Mouse (Mus musculus): Measurements from ENCODE around the gene Nanos2. TPM values are rescaled to one million over a fixed set of nuclear protein-coding genes. Genes with fewer than 3 reads are reported as not detected.

Nanos2 gene
- polyA plus RNA-seq, 1 experiment = not detected

- H3K4me1 ChIP-seq (ENCODE audit: control insufficient read depth) = peaks cover 36% of the 10 kb centered on the region
- peaks cover 2% of the 10 kb centered on the region for H3K36me3 ChIP-seq (ENCODE audit: control insufficient read depth)
- no peaks in the 10 kb centered on the region; the same call in 1 of the 2 replicates for H3K9me3 ChIP-seq (ENCODE audit: control insufficient read depth, low read length)
- TF ChIP-seq GATA1 (IDR thresholded peaks at IDR 0.05; ENCODE audit: low read length) (no peak), TAL1 (IDR thresholded peaks at IDR 0.05; ENCODE audit: low read length) (no peak)
- H3K4me3 ChIP-seq (replicated peaks) = peak overlapping the region; percentile 95
- H3K27me3 ChIP-seq (ENCODE audit: control insufficient read depth) = peaks cover 48% of the 10 kb centered on the region
These were observed 35.2 kb downstream of the Nanos2 start for GRCm38 (mm10) chr7:19022189-19022958.

- H3K27me3 ChIP-seq (ENCODE audit: control insufficient read depth) = peaks cover 48% of the 10 kb centered on the region
- H3K9me3 ChIP-seq (ENCODE audit: control insufficient read depth, low read length) = no peaks in the 10 kb centered on the region; the same call in 1 of the 2 replicates
- H3K4me3 ChIP-seq (replicated peaks) = peak within 1 kb of the TSS; percentile 95
- TF ChIP-seq GATA1 (IDR thresholded peaks at IDR 0.05; ENCODE audit: low read length) (no peak), TAL1 (IDR thresholded peaks at IDR 0.05; ENCODE audit: low read length) (no peak)
- peaks cover 41% of the 10 kb centered on the region for H3K4me1 ChIP-seq (ENCODE audit: control insufficient read depth)
- peaks cover 6% of the 10 kb centered on the region for H3K36me3 ChIP-seq (ENCODE audit: control insufficient read depth)
These were observed 36.2 kb downstream of the Nanos2 start, which contains the start of gene Foxa3 for GRCm38 (mm10) chr7:19023357-19023814. TSS of gene Foxa3 (minus strand) at chr7:19023538.

- TF ChIP-seq TAL1 (IDR thresholded peaks at IDR 0.05; ENCODE audit: low read length) = no peak
- TF ChIP-seq GATA1 (IDR thresholded peaks at IDR 0.05; ENCODE audit: low read length) = no peak
- peak within 1 kb of the TSS; percentile 95 for H3K4me3 ChIP-seq (replicated peaks)
- H3K9me3 ChIP-seq (ENCODE audit: control insufficient read depth, low read length) = no peaks in the 10 kb centered on the region; the same call in 1 of the 2 replicates
- peaks cover 44% of the 10 kb centered on the region for H3K4me1 ChIP-seq (ENCODE audit: control insufficient read depth)
- H3K36me3 ChIP-seq (ENCODE audit: control insufficient read depth) = peaks cover 13% of the 10 kb centered on the region
- H3K27me3 ChIP-seq (ENCODE audit: control insufficient read depth) = peaks cover 46% of the 10 kb centered on the region
These were observed 36.9 kb downstream of the Nanos2 start, which contains the start of gene Sympk for GRCm38 (mm10) chr7:19024096-19024506. TSS of gene Sympk (plus strand) at chr7:19024377.

DNA sequence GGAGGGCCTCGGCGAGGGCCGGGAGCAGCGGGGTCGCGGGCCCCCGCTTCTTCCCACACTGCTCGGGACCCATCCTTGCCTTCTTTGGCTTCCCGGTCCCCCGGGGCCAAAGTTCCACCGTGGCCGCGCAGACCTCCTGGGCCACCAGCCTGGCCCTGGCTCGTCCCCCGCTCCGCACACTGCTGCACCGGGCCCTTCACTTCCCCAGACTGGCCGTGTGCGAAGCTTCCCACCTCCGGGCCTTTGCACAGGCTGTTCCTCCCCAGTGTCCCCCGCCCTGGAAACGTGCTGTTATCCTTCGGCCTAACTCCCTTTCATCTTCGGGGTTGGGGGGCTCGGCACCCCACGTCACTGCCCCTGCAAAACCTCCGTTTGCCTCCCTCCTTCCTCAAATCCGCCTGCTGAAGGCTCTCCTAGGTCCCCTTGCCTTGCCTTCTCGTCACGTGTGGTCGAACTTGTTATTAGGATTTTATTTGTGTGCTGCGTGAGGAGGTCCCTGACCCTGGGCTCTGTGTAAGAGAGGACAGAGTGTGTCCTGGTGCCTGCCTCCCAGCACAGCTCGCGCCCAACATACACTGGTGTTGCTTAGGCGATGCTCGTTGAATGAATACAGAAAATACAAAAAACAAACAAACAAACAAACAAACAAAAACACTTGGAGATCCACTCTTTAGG lies 37.5 kb downstream of the Nanos2 start:
- Histone ChIP-seq H3K4me3 (replicated peaks) (peak overlapping the region; percentile 95), H3K27me3 (ENCODE audit: control insufficient read depth) (peaks cover 42% of the 10 kb centered on the region), H3K36me3 (ENCODE audit: control insufficient read depth) (peaks cover 19% of the 10 kb centered on the region), H3K9me3 (ENCODE audit: control insufficient read depth, low read length) (no peaks in the 10 kb centered on the region; the same call in 1 of the 2 replicates), H3K4me1 (ENCODE audit: control insufficient read depth) (peaks cover 45% of the 10 kb centered on the region)
- TF ChIP-seq GATA1 (IDR thresholded peaks at IDR 0.05; ENCODE audit: low read length) = no peak
- no peak for TF ChIP-seq TAL1 (IDR thresholded peaks at IDR 0.05; ENCODE audit: low read length)

DNA sequence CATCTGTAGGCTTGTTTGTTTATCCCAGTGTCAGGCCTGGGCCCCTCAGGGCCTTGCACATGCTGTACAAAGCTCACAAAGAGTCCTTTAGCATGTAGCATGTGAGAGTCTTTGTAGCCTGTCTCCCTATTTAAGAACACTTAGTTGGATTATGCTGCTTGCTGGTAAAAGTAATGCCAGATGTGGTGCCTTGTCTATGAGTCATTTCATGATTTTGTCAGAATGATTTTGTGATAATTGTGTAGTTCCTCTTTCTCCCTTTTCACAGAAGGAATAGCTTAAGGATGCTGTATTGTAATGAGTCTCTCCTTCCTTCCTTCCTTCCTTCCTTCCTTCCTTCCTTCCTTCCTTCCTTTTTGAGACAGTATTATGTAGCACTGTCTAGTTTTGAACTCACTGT lies 40.9 kb downstream of the Nanos2 start:
- TF ChIP-seq TAL1 (IDR thresholded peaks at IDR 0.05; ENCODE audit: low read length) = no peak
- TF ChIP-seq GATA1 (IDR thresholded peaks at IDR 0.05; ENCODE audit: low read length) = no peak
- H3K4me1 ChIP-seq (ENCODE audit: control insufficient read depth) = peaks cover 44% of the 10 kb centered on the region

DNA sequence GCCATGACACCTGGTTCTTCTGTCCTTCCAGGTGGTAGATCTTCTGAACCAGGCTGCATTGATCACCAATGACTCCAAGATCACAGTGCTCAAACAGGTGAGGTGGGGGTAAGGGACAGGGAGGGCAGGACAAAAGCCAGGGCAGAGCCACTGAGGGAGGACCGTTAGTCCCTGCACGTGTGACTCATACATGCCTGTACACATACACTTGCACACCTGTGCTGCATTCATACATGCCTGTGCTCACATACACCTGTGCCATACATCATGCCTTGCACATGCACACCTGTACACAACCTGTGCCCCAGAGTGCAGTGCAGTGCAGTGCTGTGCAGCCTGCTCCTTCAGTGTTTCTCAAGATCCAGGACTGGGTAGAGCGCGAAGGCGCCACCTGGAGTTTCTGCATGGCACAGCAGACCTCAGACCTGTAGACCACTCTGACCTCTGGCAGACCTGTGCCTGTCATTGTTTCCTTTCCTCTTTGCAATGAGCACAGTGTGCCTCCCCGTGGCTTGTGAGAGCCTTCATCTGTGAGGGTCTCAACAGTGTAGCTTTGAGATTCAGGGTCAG lies 42.0 kb downstream of the Nanos2 start:
- H3K27me3 ChIP-seq (ENCODE audit: control insufficient read depth) = no peaks in the 10 kb centered on the region
- no peak overlapping the region for H3K4me3 ChIP-seq (replicated peaks)
- TF ChIP-seq GATA1 (IDR thresholded peaks at IDR 0.05; ENCODE audit: low read length) = no peak
- no peak for TF ChIP-seq TAL1 (IDR thresholded peaks at IDR 0.05; ENCODE audit: low read length)
- no peaks in the 10 kb centered on the region for H3K9me3 ChIP-seq (ENCODE audit: control insufficient read depth, low read length)
- H3K4me1 ChIP-seq (ENCODE audit: control insufficient read depth) = peaks cover 35% of the 10 kb centered on the region
- peaks cover 61% of the 10 kb centered on the region for H3K36me3 ChIP-seq (ENCODE audit: control insufficient read depth)

More for the DNA sequence above, 40.9 kb downstream of the Nanos2 start:
- Histone ChIP-seq H3K4me3 (replicated peaks) (no peak overlapping the region), H3K27me3 (ENCODE audit: control insufficient read depth) (peaks cover 9% of the 10 kb centered on the region), H3K36me3 (ENCODE audit: control insufficient read depth) (peaks cover 52% of the 10 kb centered on the region), H3K9me3 (ENCODE audit: control insufficient read depth, low read length) (no peaks in the 10 kb centered on the region; the same call in 1 of the 2 replicates)

GRCm38 (mm10) chr7:19031641-19032040 lies 44.4 kb downstream of the Nanos2 start:
- Histone ChIP-seq H3K4me1 (ENCODE audit: control insufficient read depth) (peaks cover 14% of the 10 kb centered on the region), H3K27me3 (ENCODE audit: control insufficient read depth) (no peaks in the 10 kb centered on the region), H3K9me3 (ENCODE audit: control insufficient read depth, low read length) (no peaks in the 10 kb centered on the region), H3K4me3 (replicated peaks) (no peak overlapping the region), H3K36me3 (ENCODE audit: control insufficient read depth) (peaks cover 84% of the 10 kb centered on the region)
- no peak for TF ChIP-seq GATA1 (IDR thresholded peaks at IDR 0.05; ENCODE audit: low read length)

Other genes starting within 250 kb of the Nanos2 start
- not detected in 2 replicates for gene Psg19, start 188.9 kb upstream of the Nanos2 start, polyA plus RNA-seq (2012)
- 0.02 TPM in 1 of 2 replicates, not detected in the other for gene Psg17, start 165.8 kb upstream of the Nanos2 start, polyA plus RNA-seq (2012)
- gene Mill2, start 147.4 kb upstream of the Nanos2 start, polyA plus RNA-seq (2012) = not detected in 2 replicates
- gene Pglyrp1, start 116.1 kb upstream of the Nanos2 start, polyA plus RNA-seq (2012) = 0.11 and 0.16 TPM in 2 replicates
- gene Ccdc61, start 77.0 kb upstream of the Nanos2 start, polyA plus RNA-seq (2012) = 3.1 and 4.5 TPM in 2 replicates
- not detected in 2 replicates for gene Nova2, start 61.5 kb upstream of the Nanos2 start, polyA plus RNA-seq (2012)
- gene Mypop, start 3.8 kb downstream of the Nanos2 start, polyA plus RNA-seq (2012) = 0.02 TPM in 1 of 2 replicates, not detected in the other
- gene Irf2bp1, start 16.6 kb downstream of the Nanos2 start, polyA plus RNA-seq (2012) = 5.0 and 5.5 TPM in 2 replicates
- 0.05 and 0.07 TPM in 2 replicates for gene Foxa3, start 36.1 kb downstream of the Nanos2 start, polyA plus RNA-seq (2012)
- gene Sympk, start 37.0 kb downstream of the Nanos2 start, polyA plus RNA-seq (2012) = 21.6 and 22.6 TPM in 2 replicates
- gene Rsph6a, start 67.3 kb downstream of the Nanos2 start, polyA plus RNA-seq (2012) = 0.06 TPM in 1 of 2 replicates, not detected in the other
- 8.5 and 10.2 TPM in 2 replicates for gene Dmwd, start 88.8 kb downstream of the Nanos2 start, polyA plus RNA-seq (2012)
- gene Dmpk, start 96.4 kb downstream of the Nanos2 start, polyA plus RNA-seq (2012) = 6.0 TPM in 2 replicates
- 0.23 and 0.34 TPM in 2 replicates for gene Six5, start 107.2 kb downstream of the Nanos2 start, polyA plus RNA-seq (2012)
- 0.05 TPM in 1 of 2 replicates, not detected in the other for gene Gm4969, start 131.0 kb downstream of the Nanos2 start, polyA plus RNA-seq (2012)
- 1.9 TPM in 2 replicates for gene Fbxo46, start 132.5 kb downstream of the Nanos2 start, polyA plus RNA-seq (2012)
- gene Qpctl, start 161.9 kb downstream of the Nanos2 start, polyA plus RNA-seq (2012) = 0.61 and 0.66 TPM in 2 replicates
- gene Snrpd2, start 162.3 kb downstream of the Nanos2 start, polyA plus RNA-seq (2012) = 9.5 and 12.3 TPM in 2 replicates
- gene Gipr, start 178.7 kb downstream of the Nanos2 start, polyA plus RNA-seq (2012) = not detected in 2 replicates
- 0.25 and 0.57 TPM in 2 replicates for gene Eml2, start 189.0 kb downstream of the Nanos2 start, polyA plus RNA-seq (2012)
- gene Gpr4, start 225.1 kb downstream of the Nanos2 start, polyA plus RNA-seq (2012) = not detected in 2 replicates
- 2.1 and 2.3 TPM in 2 replicates for gene Opa3, start 240.9 kb downstream of the Nanos2 start, polyA plus RNA-seq (2012)

Measured in erythroblast, embryonic 14.5 days (primary cell).